Mouse (Mus musculus): ENCODE measurements at regions not wholly inside any gene's neighbourhood (a gene's known extent, or its start where the extent isn't known, plus 50 kb on each side); places are given as distances from the start of the nearest gene placed in this dataset.
A peak's percentile ranks its signal among the peaks of the same experiment; 100 is the strongest.

- Histone ChIP-seq H3K4me2 (no peak overlapping the region), H3K4me1 (replicated peaks) (no peaks in the 10 kb centered on the region), H3K27me3 (no peaks in the 10 kb centered on the region), H3K4me3 (no peak overlapping the region), H3K27ac (no peak overlapping the region), H3K9me3 (replicated peaks) (no peaks in the 10 kb centered on the region), H3K36me3 (no peaks in the 10 kb centered on the region), H3K9ac (no peak overlapping the region)
- no peak for ATAC-seq (replicated peaks; ENCODE audit: insufficient number of reproducible peaks, insufficient read depth, low FRiP score, low read depth)
- WGBS = 68% methylated on average over 1 of the region's 1 CpGs
Measured at GRCm38 (mm10) chr3:19848736-19849269, 108.1 kb upstream of the Cp start.

DNA sequence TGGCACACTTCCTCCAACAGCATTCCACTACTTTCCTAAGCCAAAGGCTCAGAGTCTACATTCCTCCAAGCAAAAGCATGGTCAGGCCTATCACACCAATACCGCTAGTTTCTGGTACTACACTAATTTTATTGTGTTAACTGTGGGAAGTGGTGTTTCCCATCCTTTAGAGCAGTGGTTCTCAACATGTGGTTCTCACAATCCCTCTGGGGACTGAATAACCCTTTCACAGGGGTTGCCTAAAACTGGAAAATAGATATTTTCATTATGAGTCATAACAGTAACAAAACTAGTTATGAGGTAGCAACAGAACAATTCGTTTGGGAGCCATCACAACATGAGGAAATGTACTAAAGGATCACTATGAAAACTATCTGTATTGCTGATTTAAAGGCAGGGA lies 74.2 kb upstream of the Cp start:
- H3K36me3 ChIP-seq = no peaks in the 10 kb centered on the region
- no peak overlapping the region for H3K9ac ChIP-seq
- WGBS = 69% methylated on average over 2 of the region's 2 CpGs
- ATAC-seq (replicated peaks; ENCODE audit: insufficient number of reproducible peaks, insufficient read depth, low FRiP score, low read depth) = no peak
- H3K4me2 ChIP-seq = no peak overlapping the region
- H3K9me3 ChIP-seq (replicated peaks) = no peaks in the 10 kb centered on the region
- H3K27me3 ChIP-seq = no peaks in the 10 kb centered on the region
- H3K4me3 ChIP-seq = no peak overlapping the region
- no peaks in the 10 kb centered on the region for H3K4me1 ChIP-seq (replicated peaks)
- no peak overlapping the region for H3K27ac ChIP-seq

- Histone ChIP-seq H3K4me2 (no peak overlapping the region), H3K36me3 (no peaks in the 10 kb centered on the region), H3K4me1 (replicated peaks) (no peaks in the 10 kb centered on the region), H3K27ac (no peak overlapping the region), H3K9ac (no peak overlapping the region), H3K27me3 (no peaks in the 10 kb centered on the region), H3K4me3 (no peak overlapping the region), H3K9me3 (replicated peaks) (no peaks in the 10 kb centered on the region)
- no peak for ATAC-seq (replicated peaks; ENCODE audit: insufficient number of reproducible peaks, insufficient read depth, low FRiP score, low read depth)
Measured at GRCm38 (mm10) chr3:19888405-19888804, 68.4 kb upstream of the Cp start.

- Histone ChIP-seq H3K27me3 (no peaks in the 10 kb centered on the region), H3K9me3 (replicated peaks) (no peaks in the 10 kb centered on the region), H3K27ac (no peak overlapping the region), H3K4me3 (peak overlapping the region; percentile 76), H3K4me2 (peak overlapping the region; percentile 87), H3K4me1 (replicated peaks) (peaks cover 21% of the 10 kb centered on the region), H3K9ac (peak overlapping the region; percentile 44), H3K36me3 (peaks cover 8% of the 10 kb centered on the region; the same call in 1 of the 2 replicates)
- peak; percentile 28; the same call in 1 of the 2 replicates for ATAC-seq (replicated peaks; ENCODE audit: insufficient number of reproducible peaks, insufficient read depth, low FRiP score, low read depth)
- 5% methylated on average over 10 of the region's 10 CpGs for WGBS
Measured at GRCm38 (mm10) chr3:19894258-19894629, 62.6 kb upstream of the Cp start.

DNA sequence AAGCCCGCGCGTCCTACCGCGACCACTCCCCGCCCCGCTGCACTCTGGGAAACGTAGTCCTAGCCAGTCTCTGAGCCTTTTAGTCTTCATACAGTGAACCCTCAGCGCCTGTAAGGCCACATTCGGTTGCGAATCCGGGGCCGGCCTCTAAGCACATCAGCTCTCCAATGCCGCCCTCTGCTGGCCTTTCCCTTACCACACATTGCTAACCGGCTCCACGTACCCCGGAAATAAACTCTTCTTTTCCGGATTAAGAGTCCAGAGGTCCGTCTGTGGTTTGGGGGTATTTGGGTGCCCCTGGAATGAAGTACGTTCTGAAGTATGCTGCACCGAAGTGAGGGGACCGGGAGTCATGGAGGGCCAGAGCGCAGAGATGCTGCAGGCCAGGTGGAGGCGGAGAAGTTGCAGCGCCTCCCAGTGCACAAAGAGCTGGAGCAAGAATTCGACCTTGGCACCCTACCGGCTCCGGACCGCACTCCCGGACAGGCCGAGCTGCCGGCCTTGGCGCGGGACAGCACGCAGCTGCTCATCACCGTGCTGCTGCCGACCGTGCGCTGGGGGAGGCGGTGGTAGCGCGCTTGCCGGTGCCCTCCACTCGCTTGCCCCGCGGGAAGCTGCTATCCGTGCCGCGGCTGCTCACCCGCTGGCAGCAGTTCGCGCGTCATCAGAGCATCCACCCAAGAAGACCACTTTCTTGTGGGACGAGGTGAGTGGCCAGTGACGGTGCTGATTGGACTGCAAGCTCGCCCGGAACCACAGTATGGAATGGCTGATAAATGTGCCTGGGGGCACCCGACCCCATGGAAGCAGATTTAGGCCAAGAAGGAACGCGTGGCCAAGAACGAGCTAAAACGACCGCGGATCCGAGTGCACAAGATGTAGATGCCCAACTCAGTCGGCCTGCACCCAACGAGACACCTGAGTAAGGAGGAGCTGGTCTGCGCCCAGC lies 62.0 kb upstream of the Cp start:
- Histone ChIP-seq H3K27me3 (no peaks in the 10 kb centered on the region), H3K9ac (peak overlapping the region; percentile 74), H3K9me3 (replicated peaks) (no peaks in the 10 kb centered on the region), H3K4me2 (peak overlapping the region; percentile 87), H3K4me1 (replicated peaks) (peaks cover 21% of the 10 kb centered on the region), H3K4me3 (peak overlapping the region; percentile 76), H3K36me3 (peaks cover 8% of the 10 kb centered on the region; the same call in 1 of the 2 replicates), H3K27ac (peak overlapping the region; percentile 86)
- peak; percentile 99 for ATAC-seq (replicated peaks; ENCODE audit: insufficient number of reproducible peaks, insufficient read depth, low FRiP score, low read depth)
- WGBS = under 1% methylated on average over 68 of the region's 68 CpGs

DNA sequence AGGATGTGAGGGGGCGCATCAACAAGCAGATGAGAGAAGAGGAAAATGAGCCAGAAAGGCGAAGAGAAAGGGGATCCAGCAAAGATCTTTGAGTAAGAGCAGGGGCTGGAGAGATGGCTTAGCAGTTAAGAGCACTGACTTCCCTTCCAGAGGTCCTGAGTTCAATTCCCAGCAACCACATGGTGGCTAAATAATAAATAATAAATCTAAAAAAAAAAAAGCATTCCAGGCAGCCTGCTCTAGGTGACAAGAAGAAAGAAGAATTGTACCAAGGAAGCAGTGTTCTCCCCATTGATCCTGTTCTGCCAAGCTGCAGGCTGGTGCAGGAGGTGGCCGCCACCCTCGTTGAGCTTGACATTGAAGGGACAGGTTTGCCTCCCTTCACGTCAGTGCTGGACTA lies 61.1 kb upstream of the Cp start:
- peaks cover 21% of the 10 kb centered on the region for H3K4me1 ChIP-seq (replicated peaks)
- H3K9ac ChIP-seq = peak overlapping the region; percentile 74
- peak overlapping the region; percentile 86 for H3K27ac ChIP-seq
- no peak for ATAC-seq (replicated peaks; ENCODE audit: insufficient number of reproducible peaks, insufficient read depth, low FRiP score, low read depth)
- peak overlapping the region; percentile 76 for H3K4me3 ChIP-seq
- H3K9me3 ChIP-seq (replicated peaks) = no peaks in the 10 kb centered on the region
- peak overlapping the region; percentile 87 for H3K4me2 ChIP-seq
- H3K36me3 ChIP-seq = peaks cover 8% of the 10 kb centered on the region; the same call in 1 of the 2 replicates
- 30% methylated on average over 5 of the region's 5 CpGs for WGBS
- no peaks in the 10 kb centered on the region for H3K27me3 ChIP-seq

- Histone ChIP-seq H3K4me2 (no peak overlapping the region; the same call in 1 of the 2 replicates), H3K36me3 (peaks cover 8% of the 10 kb centered on the region; the same call in 1 of the 2 replicates), H3K9ac (no peak overlapping the region), H3K27ac (no peak overlapping the region), H3K4me1 (replicated peaks) (peaks cover 21% of the 10 kb centered on the region), H3K4me3 (no peak overlapping the region), H3K9me3 (replicated peaks) (no peaks in the 10 kb centered on the region), H3K27me3 (no peaks in the 10 kb centered on the region)
- ATAC-seq (replicated peaks; ENCODE audit: insufficient number of reproducible peaks, insufficient read depth, low FRiP score, low read depth) = no peak
- 92% methylated on average over 3 of the region's 3 CpGs for WGBS
Measured at GRCm38 (mm10) chr3:19897140-19897539, 59.7 kb upstream of the Cp start.

- peaks cover 8% of the 10 kb centered on the region; the same call in 1 of the 2 replicates for H3K36me3 ChIP-seq
- no peak overlapping the region for H3K9ac ChIP-seq
- no peak overlapping the region for H3K27ac ChIP-seq
- H3K4me1 ChIP-seq (replicated peaks) = peaks cover 5% of the 10 kb centered on the region
- H3K4me2 ChIP-seq = no peak overlapping the region
- WGBS = 91% methylated on average over 3 of the region's 3 CpGs
- no peaks in the 10 kb centered on the region for H3K9me3 ChIP-seq (replicated peaks)
- no peak for ATAC-seq (replicated peaks; ENCODE audit: insufficient number of reproducible peaks, insufficient read depth, low FRiP score, low read depth)
- H3K27me3 ChIP-seq = no peaks in the 10 kb centered on the region
- H3K4me3 ChIP-seq = no peak overlapping the region
Measured at GRCm38 (mm10) chr3:19902226-19902625, 54.6 kb upstream of the Cp start.

GRCm38 (mm10) chr3:19904446-19905275 lies 52.2 kb upstream of the Cp start:
- Histone ChIP-seq H3K27me3 (no peaks in the 10 kb centered on the region), H3K9ac (no peak overlapping the region), H3K4me2 (no peak overlapping the region), H3K27ac (no peak overlapping the region), H3K36me3 (no peaks in the 10 kb centered on the region), H3K4me1 (replicated peaks) (no peaks in the 10 kb centered on the region), H3K4me3 (no peak overlapping the region), H3K9me3 (replicated peaks) (no peaks in the 10 kb centered on the region)
- 20% methylated on average over 5 of the region's 5 CpGs for WGBS
- peak; percentile 62; the same call in 1 of the 2 replicates for ATAC-seq (replicated peaks; ENCODE audit: insufficient number of reproducible peaks, insufficient read depth, low FRiP score, low read depth)

Measured in heart, embryonic 15.5 days (tissue).